Mouse (Mus musculus) neural tube, embryonic 12.5 days (tissue): ENCODE measurements at regions not wholly inside any gene's neighbourhood (a gene's known extent, or its start where the extent isn't known, plus 50 kb on each side); places are given as distances from the start of the nearest gene placed in this dataset.

Source experiments
- ATAC-seq: fragments of 200-750 bp; cut with Nextera tagmentation; 2 replicates; pipeline ENCODE4 v1.8.0; 2017; ENCODE audit warnings: low read depth, mild to moderate bottlenecking, moderate TSS enrichment, moderate library complexity; ENCODE audit not compliant: low FRiP score
- H3K27ac ChIP-seq: fragments of 300-500 bp; sonication (generic); 2 replicates; pipeline ENCODE4 v1.5.1; 2016
- H3K27me3 ChIP-seq: fragments of 300-500 bp; sonication (generic); replicated peaks from 2 replicates; pipeline ENCODE4 v1.6.1; 2016; ENCODE audit warnings: mild to moderate bottlenecking
- H3K36me3 ChIP-seq: fragments of 300-500 bp; sonication (generic); 2 replicates; pipeline ENCODE4 v1.6.1; 2016; ENCODE audit warnings: mild to moderate bottlenecking
- H3K4me1 ChIP-seq: fragments of 300-500 bp; sonication (generic); 2 replicates; pipeline ENCODE4 v1.6.1; 2016
- H3K4me2 ChIP-seq: fragments of 300-500 bp; sonication (generic); replicated peaks from 2 replicates; pipeline ENCODE4 v1.6.1; 2016; ENCODE audit warnings: mild to moderate bottlenecking
- H3K4me3 ChIP-seq: fragments of 300-500 bp; sonication (generic); 2 replicates; pipeline ENCODE4 v1.5.1; 2016
- H3K9ac ChIP-seq: fragments of 300-500 bp; sonication (generic); 2 replicates; pipeline ENCODE4 v1.6.1; 2016; ENCODE audit warnings: mild to moderate bottlenecking
- H3K9me3 ChIP-seq: fragments of 300-500 bp; sonication (generic); 2 replicates; pipeline ENCODE4 v1.6.1; 2016; ENCODE audit warnings: mild to moderate bottlenecking
- WGBS: fragments of 180-500 bp; shearing (Covaris S2); methylation state at CpG from one replicate; pipeline ENCODE4 v1.1.7; 2016; 5-methylcytosine and 5-hydroxymethylcytosine counted together

DNA sequence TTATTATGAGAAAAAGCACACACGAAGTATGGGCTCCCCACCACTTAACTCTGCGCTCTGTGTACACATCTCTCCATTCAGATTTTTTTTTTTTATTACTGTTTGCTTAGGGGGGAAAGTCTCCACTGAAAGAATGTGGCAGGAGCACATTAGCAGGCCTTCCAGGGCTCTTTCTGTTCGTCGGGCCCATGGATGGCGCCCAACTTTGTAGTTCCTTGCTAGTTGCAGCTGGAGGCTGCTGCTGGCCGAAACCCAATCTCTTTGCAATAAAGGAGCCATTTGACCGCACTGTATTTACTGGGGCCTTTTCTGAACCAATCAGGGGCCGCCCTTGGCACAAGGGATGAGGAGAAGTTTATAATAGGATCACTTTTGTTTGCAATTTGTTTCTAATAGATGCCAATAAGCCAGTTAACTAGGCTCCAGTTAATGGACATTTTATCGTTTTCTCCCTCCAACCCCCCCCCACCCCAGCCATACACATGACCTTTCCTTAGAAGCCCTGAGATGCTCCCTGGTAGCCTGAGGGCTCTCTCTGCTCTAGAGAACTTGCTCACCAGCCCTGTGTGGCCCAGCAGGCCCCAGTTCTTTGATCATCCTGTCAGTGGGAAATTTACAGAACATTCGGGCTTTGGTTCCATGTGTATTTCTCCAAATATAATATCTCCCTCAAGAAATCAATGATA is 104.3 kb downstream of the Evx1 start:
- WGBS = 40% methylated on average over 10 of the region's 10 CpGs
- Histone ChIP-seq H3K27ac (no peak overlapping the region), H3K9me3 (no peaks in the 10 kb centered on the region), H3K36me3 (no peaks in the 10 kb centered on the region), H3K4me1 (0 out of 2 replicates have a peak, but pooled peaks cover 3% of the 10 kb centered on the region), H3K9ac (no peak overlapping the region), H3K4me3 (no peak overlapping the region), H3K27me3 (no peaks in the 10 kb centered on the region), H3K4me2 (no peak overlapping the region)
- no peak for ATAC-seq

DNA sequence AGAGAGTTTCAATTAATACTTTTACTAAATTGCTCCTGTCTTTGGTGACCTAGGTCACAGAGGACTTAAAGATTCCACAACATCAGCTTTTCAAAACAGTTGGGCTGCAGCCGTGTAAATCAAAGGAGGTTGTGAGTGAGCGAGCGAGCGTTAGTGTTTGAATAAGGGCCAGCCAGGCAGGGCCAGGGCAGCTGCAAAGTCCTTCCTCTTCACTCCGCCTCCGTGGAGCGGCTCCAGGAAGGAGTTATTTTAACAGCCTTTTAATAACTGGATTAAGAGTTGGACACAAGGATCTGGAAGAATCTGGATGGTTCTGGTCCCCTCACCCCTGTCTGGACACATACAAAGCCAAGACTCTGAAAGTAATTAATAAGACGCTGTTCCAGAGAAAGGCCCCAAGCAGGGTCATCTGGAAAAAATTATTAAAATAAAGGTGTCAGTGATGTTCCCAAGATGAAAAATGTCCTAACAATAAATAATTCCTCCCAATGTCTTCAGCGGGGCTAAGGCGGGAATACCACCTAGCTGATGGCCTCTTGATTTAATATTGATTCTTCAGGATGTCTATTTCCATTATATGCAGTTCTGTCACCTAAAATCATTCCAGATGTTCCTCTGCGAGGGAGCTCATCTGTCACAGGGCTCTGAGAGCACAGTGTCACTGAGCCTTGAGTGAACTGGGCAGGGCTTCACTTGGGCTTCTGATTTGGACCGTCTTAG is 105.3 kb downstream of the Evx1 start:
- Histone ChIP-seq H3K4me3 (no peak overlapping the region), H3K27ac (no peak overlapping the region), H3K36me3 (no peaks in the 10 kb centered on the region), H3K9ac (no peak overlapping the region), H3K9me3 (no peaks in the 10 kb centered on the region), H3K4me1 (0 out of 2 replicates have a peak, but pooled peaks cover 3% of the 10 kb centered on the region), H3K4me2 (no peak overlapping the region), H3K27me3 (no peaks in the 10 kb centered on the region)
- WGBS = 32% methylated on average over 12 of the region's 12 CpGs
- ATAC-seq = no peak

DNA sequence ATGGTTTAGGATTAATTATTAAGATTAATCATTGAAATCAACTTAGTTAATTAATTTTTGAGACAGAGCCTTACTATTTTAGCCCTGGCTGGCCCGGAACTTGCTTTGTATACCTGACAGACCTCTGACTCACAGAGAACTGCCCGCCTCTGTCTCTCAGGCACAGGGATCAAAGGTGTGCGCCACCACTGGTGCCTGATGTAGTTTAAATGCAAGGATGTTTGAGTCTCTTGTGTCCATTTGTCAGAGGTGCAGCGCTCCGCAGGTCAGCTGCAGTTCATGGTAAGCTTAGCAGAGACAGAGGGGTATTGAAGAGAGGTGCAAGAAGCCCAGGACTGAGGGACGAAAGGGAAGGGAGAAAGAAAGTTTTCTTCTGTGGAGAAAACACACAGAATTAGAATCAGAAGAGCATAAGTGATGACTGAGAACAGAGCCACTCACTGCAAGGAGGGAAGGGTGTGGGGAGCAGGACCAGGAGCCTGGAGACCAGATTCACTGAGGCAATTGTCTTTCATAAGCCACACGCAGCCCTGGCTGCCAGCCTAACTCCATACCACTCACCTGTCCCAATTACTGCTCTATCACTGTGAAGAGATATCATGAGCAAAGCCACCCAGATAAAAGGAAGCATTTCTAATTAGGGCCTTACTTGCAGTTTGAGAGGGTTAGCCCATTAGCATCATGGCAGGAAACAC is 107.1 kb downstream of the Evx1 start:
- Histone ChIP-seq H3K4me2 (no peak overlapping the region), H3K9me3 (no peaks in the 10 kb centered on the region), H3K36me3 (no peaks in the 10 kb centered on the region), H3K27me3 (no peaks in the 10 kb centered on the region), H3K9ac (no peak overlapping the region), H3K27ac (no peak overlapping the region), H3K4me3 (no peak overlapping the region), H3K4me1 (0 out of 2 replicates have a peak, but pooled peaks cover 3% of the 10 kb centered on the region)
- no peak for ATAC-seq
- WGBS = 81% methylated on average over 7 of the region's 7 CpGs

DNA sequence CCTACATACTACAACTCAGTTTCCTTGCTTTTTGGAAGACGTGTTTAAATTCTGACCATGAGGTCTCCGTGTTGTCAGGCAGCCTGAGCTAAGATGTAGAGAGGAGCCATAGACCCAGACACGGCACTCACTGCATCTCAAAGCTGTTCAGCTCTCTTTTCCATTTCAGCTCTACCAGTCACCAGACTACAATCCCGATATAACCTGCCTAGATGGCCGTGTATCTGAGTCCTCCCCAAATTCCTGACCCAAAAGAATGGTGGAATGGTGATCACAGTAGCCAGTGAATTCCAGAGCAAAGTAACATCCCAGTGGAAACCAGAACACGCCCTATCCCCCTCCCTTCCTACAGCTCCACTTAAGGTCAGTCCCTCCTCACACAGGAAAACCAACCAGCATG is 108.5 kb downstream of the Evx1 start:
- Histone ChIP-seq H3K27me3 (no peaks in the 10 kb centered on the region), H3K4me3 (no peak overlapping the region), H3K27ac (no peak overlapping the region), H3K9me3 (no peaks in the 10 kb centered on the region), H3K9ac (no peak overlapping the region), H3K4me1 (0 out of 2 replicates have a peak, but pooled peaks cover 3% of the 10 kb centered on the region), H3K36me3 (no peaks in the 10 kb centered on the region), H3K4me2 (no peak overlapping the region)
- WGBS = 86% methylated on average over 6 of the region's 6 CpGs
- ATAC-seq = no peak

DNA sequence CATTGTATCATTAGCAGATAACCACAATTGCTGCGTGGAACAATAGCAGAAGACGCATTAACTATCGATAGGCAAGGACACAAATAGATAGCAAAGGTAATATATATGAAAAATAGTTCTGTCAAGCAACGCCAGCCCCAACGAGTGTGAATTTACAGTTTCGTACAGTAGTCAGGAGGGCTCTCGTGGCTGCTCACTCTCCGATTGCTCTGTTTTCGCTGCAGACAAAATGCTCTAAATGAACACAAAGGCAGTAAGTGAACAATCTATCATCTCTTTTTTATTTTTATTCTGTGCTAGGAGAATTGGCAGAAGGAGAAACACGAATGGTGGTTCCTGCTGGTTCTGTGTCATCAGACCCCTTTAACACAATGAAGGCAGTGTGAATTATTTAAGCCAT is 109.4 kb downstream of the Evx1 start:
- H3K27ac ChIP-seq = no peak overlapping the region
- 82% methylated on average over 10 of the region's 10 CpGs for WGBS
- H3K9me3 ChIP-seq = no peaks in the 10 kb centered on the region
- ATAC-seq = no peak
- H3K4me1 ChIP-seq = 0 out of 2 replicates have a peak, but pooled peaks cover 2% of the 10 kb centered on the region
- no peak overlapping the region for H3K4me2 ChIP-seq
- no peaks in the 10 kb centered on the region for H3K27me3 ChIP-seq
- H3K9ac ChIP-seq = no peak overlapping the region
- no peak overlapping the region for H3K4me3 ChIP-seq
- H3K36me3 ChIP-seq = no peaks in the 10 kb centered on the region

DNA sequence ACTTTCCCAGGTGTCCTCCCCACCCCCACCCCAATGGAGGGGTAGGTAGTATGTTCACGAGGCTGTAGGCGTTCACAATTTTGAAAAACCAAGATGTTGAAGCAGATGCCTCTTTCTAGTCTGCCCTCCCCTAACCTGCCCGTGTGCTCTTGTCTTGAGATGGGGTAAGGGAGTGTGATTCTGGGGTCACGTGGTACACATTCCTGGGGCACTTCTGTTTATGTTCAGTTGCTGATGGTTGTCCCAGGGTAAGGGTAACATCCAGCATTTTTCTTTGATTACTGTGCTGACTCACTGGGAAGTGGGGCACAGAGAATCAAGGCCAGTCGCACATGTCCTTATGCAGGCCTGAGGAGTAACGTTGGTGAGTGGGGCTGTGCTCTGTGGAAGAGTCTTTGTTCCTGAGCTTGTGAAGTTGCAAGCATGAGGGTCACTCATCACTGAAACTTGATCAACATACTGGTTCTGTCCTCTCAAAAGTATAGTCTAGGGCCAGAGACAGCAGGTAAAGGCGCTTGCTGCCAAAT is 110.3 kb downstream of the Evx1 start:
- Histone ChIP-seq H3K27ac (no peak overlapping the region), H3K9ac (no peak overlapping the region), H3K36me3 (no peaks in the 10 kb centered on the region), H3K4me2 (no peak overlapping the region), H3K4me3 (no peak overlapping the region), H3K9me3 (no peaks in the 10 kb centered on the region), H3K4me1 (no peaks in the 10 kb centered on the region), H3K27me3 (no peaks in the 10 kb centered on the region)
- WGBS = 82% methylated on average over 7 of the region's 7 CpGs
- ATAC-seq = no peak

DNA sequence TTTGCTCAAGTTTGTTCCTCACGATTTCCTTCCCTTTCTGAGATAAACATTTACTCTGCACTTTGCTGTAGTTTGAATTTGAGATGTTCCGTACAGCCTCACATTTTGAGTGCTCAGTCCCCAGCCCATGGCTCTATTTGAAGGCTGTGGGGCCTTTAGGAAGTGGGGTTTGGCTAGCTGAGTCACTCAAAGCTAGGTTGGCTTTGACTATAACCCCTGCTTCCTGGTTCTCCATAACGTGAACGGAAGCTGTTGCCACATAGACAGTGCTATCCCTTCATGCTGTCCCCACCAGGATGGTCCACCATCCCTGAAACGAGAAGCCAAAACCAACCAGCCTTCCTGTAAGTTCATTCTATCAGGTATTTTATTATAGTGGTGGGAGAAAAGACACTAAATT is 111.1 kb downstream of the Evx1 start:
- Histone ChIP-seq H3K27ac (no peak overlapping the region), H3K9ac (no peak overlapping the region), H3K4me2 (no peak overlapping the region), H3K4me3 (no peak overlapping the region), H3K36me3 (no peaks in the 10 kb centered on the region), H3K4me1 (no peaks in the 10 kb centered on the region), H3K9me3 (no peaks in the 10 kb centered on the region), H3K27me3 (no peaks in the 10 kb centered on the region)
- ATAC-seq = no peak
- 90% methylated on average over 5 of the region's 5 CpGs for WGBS

DNA sequence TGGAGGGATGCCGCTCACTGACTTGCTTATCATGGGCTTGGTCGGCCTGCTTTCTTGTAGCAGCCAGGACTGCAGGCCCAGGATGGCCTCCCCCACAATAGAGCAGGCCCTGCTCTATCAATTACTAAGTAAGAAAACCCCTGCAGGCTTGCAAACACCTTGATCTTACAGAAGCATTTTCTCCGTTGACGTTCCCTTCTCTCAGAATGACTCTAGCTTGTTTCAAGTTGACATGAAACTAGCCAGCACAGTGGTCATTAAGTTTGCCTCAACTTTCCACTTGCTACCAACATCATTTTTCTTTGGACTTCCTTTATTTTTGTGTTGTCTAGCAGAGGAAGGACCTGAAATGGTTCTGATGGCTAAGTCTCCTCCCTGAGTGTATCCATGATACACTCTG is 111.8 kb downstream of the Evx1 start:
- Histone ChIP-seq H3K9me3 (no peaks in the 10 kb centered on the region), H3K27ac (no peak overlapping the region), H3K36me3 (no peaks in the 10 kb centered on the region), H3K9ac (no peak overlapping the region), H3K4me3 (no peak overlapping the region), H3K4me2 (no peak overlapping the region), H3K4me1 (no peaks in the 10 kb centered on the region), H3K27me3 (no peaks in the 10 kb centered on the region)
- no peak for ATAC-seq
- 93% methylated on average over 4 of the region's 4 CpGs for WGBS

DNA sequence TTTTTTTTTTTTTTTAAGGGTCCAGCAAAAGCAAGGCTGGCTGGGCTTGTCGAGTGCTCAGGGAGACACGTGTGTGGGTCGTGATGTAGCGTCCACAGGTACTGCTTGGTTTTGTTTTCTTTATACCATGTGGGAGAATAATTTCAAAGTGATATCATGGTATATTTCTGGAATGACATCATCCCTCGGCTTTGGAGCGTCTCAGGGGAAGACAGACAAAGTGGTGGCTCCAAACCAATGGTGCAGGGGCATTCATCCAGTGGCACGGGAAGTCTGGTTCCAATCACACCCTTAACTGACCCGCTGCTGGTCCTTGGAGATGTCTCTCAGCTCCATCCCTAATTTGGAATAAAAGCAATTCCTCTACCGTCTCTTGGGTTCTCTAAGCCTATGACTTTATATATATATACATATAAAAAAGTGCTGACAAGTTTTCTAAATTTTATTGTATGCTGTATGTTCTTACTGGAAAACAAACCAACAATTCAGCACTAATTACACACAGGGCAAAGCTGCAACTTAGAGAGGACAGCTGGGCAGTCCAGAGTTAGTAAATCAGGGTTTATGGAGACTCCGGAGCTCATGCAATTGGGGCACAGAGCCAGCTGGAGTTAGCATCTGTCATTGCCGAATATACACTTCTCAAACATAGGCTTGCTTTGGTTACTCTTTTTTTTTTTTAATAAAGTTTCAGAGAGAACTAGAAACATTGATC is 115.3 kb downstream of the Evx1 start:
- WGBS = 79% methylated on average over 11 of the region's 11 CpGs
- H3K9me3 ChIP-seq = no peaks in the 10 kb centered on the region
- no peak overlapping the region for H3K4me3 ChIP-seq

DNA sequence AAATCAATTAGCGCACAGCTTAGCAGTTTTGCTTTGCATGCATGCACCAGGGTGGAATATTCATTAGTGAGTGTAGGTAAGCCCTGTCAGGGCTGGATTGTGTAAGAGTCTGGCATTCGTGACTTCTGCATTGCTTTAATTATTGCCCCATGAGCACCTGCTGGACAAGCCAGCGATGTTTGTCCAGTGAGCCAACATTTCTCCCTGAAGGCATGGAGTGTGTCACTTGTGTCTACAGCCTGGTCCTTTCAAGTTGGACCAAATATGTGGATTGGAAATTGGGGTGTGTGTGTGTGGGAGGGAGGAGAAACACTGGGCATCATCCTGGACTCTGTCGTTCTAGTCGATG is 115.9 kb downstream of the Evx1 start:
- ATAC-seq = no peak
- H3K4me3 ChIP-seq = no peak overlapping the region
- H3K4me1 ChIP-seq = no peaks in the 10 kb centered on the region
- no peak overlapping the region for H3K9ac ChIP-seq
- no peak overlapping the region for H3K27ac ChIP-seq
- no peaks in the 10 kb centered on the region for H3K9me3 ChIP-seq
- no peaks in the 10 kb centered on the region for H3K27me3 ChIP-seq
- H3K4me2 ChIP-seq = no peak overlapping the region
- H3K36me3 ChIP-seq = no peaks in the 10 kb centered on the region
- WGBS = 89% methylated on average over 5 of the region's 5 CpGs

More for the DNA sequence above, 115.3 kb downstream of the Evx1 start:
- no peaks in the 10 kb centered on the region for H3K27me3 ChIP-seq
- ATAC-seq = no peak
- H3K4me2 ChIP-seq = no peak overlapping the region
- no peaks in the 10 kb centered on the region for H3K4me1 ChIP-seq
- H3K27ac ChIP-seq = no peak overlapping the region
- H3K36me3 ChIP-seq = no peaks in the 10 kb centered on the region
- no peak overlapping the region for H3K9ac ChIP-seq

DNA sequence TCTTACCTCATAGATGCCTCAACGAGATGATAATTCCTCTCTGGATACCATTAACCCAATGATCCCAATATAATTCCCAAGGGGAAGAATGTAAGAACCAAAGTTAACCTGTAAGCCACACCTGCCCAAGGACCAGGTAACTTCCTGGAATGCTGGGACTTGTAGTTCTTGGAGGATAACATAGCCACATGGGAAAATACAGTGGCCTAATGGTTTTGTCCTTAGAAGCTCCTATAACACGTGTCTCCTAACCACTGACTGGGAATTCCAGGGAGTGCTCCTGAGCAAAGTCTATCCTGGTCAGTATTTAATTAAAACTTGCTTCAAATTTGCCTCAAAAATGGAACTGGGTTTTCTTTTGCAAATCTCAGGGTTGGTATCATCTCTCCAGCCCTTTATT is 119.9 kb downstream of the Evx1 start:
- Histone ChIP-seq H3K27me3 (no peaks in the 10 kb centered on the region), H3K27ac (no peak overlapping the region), H3K4me3 (no peak overlapping the region), H3K36me3 (no peaks in the 10 kb centered on the region), H3K4me1 (no peaks in the 10 kb centered on the region), H3K9ac (no peak overlapping the region), H3K9me3 (no peaks in the 10 kb centered on the region), H3K4me2 (no peak overlapping the region)
- WGBS = 87% methylated on average over 2 of the region's 2 CpGs
- ATAC-seq = no peak

DNA sequence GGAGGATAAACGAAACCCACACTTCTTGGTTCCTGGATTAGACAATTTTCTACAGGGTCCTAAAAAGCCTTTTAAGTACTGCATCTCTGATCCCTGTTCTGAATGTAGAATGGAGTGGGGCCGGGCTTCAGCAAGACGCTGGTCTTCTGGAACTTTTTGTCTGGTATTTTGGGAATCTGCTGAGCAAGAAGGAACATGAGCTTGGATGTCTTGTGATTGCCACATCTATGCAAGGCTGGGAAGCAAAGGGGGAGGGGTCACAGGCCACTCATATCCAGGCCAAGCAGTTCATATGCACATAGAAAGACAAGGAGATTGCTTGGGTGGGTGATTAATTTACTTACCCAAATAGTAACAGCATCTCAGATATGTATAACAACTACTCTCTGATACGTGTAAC is 121.5 kb downstream of the Evx1 start:
- Histone ChIP-seq H3K27me3 (no peaks in the 10 kb centered on the region), H3K36me3 (no peaks in the 10 kb centered on the region), H3K4me3 (no peak overlapping the region), H3K4me1 (no peaks in the 10 kb centered on the region), H3K27ac (no peak overlapping the region), H3K9me3 (no peaks in the 10 kb centered on the region), H3K9ac (no peak overlapping the region), H3K4me2 (no peak overlapping the region)
- ATAC-seq = no peak
- WGBS = 88% methylated on average over 4 of the region's 4 CpGs
